Mouse (Mus musculus) G1E (cell line): ENCODE results near the gene Adad1.

Source experiments
- CTCF ChIP-seq: IDR thresholded peaks from 2 replicates; pipeline ENCODE4 v1.5.1; 2012; ENCODE audit warnings: low read depth, low read length, inconsistent platforms, mixed read lengths
- GATA1 ChIP-seq: IDR thresholded peaks from 2 replicates; pipeline ENCODE4 v1.6.1; 2012; ENCODE audit warnings: borderline replicate concordance, low read length, inconsistent platforms, mixed read lengths
- GATA2 ChIP-seq: IDR thresholded peaks from 2 replicates; pipeline ENCODE4 v1.6.1; 2012; ENCODE audit warnings: low read depth, low read length, inconsistent platforms, borderline replicate concordance
- POLR2AphosphoS5 ChIP-seq: IDR thresholded peaks from 2 replicates; pipeline ENCODE4 v1.6.1; 2012; ENCODE audit warnings: low read depth, low read length, inconsistent platforms; ENCODE audit not compliant: insufficient replicate concordance
- TAL1 ChIP-seq: conservative IDR thresholded peaks from 2 replicates; pipeline ENCODE4 v1.6.1; 2012; ENCODE audit warnings: low read depth, low read length, inconsistent platforms, mixed read lengths

- no peak for TF ChIP-seq CTCF
- TF ChIP-seq GATA2: no peak
- TF ChIP-seq TAL1: no peak
- TF ChIP-seq GATA1: no peak
- TF ChIP-seq POLR2AphosphoS5: no peak
Measured at GRCm38 (mm10) chr3:37090721-37091120, 27.4 kb downstream of the Adad1 start.
